Mouse (Mus musculus) ovary, adult 2 months (tissue): Measurements from ENCODE around the gene Olfr178. TPM values are rescaled to one million over a fixed set of nuclear protein-coding genes. Genes with fewer than 3 reads are reported as not detected.

ENCODE experiments used
- polyA plus RNA-seq: library from polyadenylated mRNA; depleted of rRNA; stranded (reverse); fragments of >200 nt; gene quantifications from 2 replicates; pipeline ENCODE4 v1.2.3, GENCODE M21; 2012; rRNA removed

Olfr178 gene
- polyA plus RNA-seq: not detected in 2 replicates

DNA sequence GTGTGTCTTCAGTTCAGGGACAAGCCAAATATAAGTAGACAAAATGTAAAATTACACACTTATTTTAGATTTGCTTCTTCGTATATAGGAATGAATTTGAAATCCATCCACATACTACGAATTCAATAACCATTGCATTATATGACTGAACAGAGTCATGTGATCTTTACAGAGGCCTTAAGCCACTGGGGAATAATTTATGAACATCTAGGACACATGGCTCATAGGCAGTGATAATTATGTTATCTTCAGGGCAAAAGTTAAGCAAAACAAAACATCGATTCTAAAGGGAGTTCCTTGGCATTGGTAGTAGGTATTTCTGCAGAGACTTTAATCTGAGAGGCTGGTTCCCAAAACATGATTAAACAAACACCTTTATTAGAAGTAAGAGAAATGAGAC, at the start of gene Olfr178:
TSS of gene Olfr178 (minus strand) at position 101 of the 400 bp plus-strand sequence.

DNA sequence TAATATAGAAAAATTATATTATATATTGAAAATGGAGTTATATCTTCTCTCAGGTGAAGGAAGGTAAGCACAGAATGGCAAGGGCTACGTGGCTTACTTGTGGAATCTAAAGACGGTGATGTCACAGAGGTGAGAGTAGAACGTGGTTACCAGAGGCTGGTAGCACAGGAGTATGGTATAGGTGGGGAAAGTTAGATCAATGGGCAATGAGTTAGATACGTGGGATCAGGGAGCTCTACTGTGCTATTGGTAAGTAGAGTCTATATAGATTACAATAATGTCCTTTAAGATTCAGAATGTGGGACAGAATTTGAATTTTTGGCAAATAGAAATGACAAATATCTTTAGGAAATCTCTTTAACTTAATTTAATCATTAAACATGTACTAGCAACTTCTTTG, 37.4 kb upstream of the Olfr178 start, which contains the start of gene Olfr180:
TSS of gene Olfr180 (minus strand) at position 101 of the 400 bp plus-strand sequence.

DNA sequence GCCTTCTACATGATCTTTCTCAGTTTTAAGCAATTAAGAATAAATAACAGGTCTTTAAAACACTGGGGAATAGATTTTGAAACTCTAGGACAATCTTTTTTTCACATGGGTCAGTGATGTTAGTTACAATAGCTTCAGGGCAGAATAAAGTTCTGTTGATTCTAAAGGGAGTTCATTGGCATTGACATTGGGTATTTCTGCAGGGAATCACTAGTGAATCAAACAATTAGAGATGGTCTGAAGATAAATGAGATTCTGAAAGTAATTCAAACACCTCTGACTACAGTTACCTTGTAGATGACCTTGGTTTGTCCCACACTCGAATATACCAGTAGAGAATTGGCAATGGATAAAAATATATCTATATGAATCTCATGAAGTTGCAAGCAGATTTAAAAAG, 36.8 kb upstream of the Olfr178 start, which contains the start of gene Olfr181:
TSS of gene Olfr181 (minus strand) at position 101 of the 400 bp plus-strand sequence.

DNA sequence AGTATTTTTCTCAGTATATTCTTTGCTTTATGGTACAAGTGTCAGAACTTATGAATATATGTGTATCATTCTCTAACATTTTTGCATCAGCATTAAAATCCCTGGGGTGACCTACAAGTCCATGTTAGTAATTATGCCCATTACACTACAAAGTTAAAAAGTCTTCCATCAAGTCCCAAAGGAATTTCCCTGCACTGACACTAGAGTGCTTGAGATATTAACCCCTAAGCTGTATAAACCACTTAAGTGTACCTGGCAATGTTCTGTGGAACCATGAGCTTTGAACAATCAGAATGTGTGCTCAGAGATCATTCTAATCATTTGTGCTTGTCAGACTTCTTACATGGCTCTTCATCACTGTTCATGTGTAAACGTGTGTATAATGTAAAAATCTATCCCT, 17.2 kb downstream of the Olfr178 start, which contains the start of gene Olfr177:
TSS of gene Olfr177 (minus strand) at position 101 of the 400 bp plus-strand sequence.

Other genes starting within 250 kb of the Olfr178 start
- 19.2 and 27.5 TPM in 2 replicates for gene Cpox, start 221.8 kb downstream of the Olfr178 start, polyA plus RNA-seq
- not detected in 2 replicates for gene Gpr15, start 173.0 kb downstream of the Olfr178 start, polyA plus RNA-seq
- 71.2 and 80.6 TPM in 2 replicates for gene Cldnd1, start 164.2 kb downstream of the Olfr178 start, polyA plus RNA-seq
- gene Olfr172, start 128.9 kb downstream of the Olfr178 start, polyA plus RNA-seq: not detected in 2 replicates
- not detected in 2 replicates for gene Olfr173, start 91.8 kb downstream of the Olfr178 start, polyA plus RNA-seq
- gene Olfr175-ps1, start 65.3 kb downstream of the Olfr178 start, polyA plus RNA-seq: not detected in 2 replicates
- not detected in 2 replicates for gene Olfr177, start 17.3 kb downstream of the Olfr178 start, polyA plus RNA-seq
- not detected in 2 replicates for gene Olfr181, start 36.7 kb upstream of the Olfr178 start, polyA plus RNA-seq
- not detected in 2 replicates for gene Olfr180, start 37.3 kb upstream of the Olfr178 start, polyA plus RNA-seq
- gene Olfr183, start 103.3 kb upstream of the Olfr178 start, polyA plus RNA-seq: not detected in 2 replicates
- not detected in 2 replicates for gene Olfr186, start 138.2 kb upstream of the Olfr178 start, polyA plus RNA-seq
- gene Olfr187, start 147.7 kb upstream of the Olfr178 start, polyA plus RNA-seq: not detected in 2 replicates
- not detected in 2 replicates for gene Olfr190, start 185.9 kb upstream of the Olfr178 start, polyA plus RNA-seq
- gene Olfr191, start 197.8 kb upstream of the Olfr178 start, polyA plus RNA-seq: not detected in 2 replicates
- not detected in 2 replicates for gene Olfr193, start 219.8 kb upstream of the Olfr178 start, polyA plus RNA-seq
- not detected in 2 replicates for gene Olfr194, start 229.0 kb upstream of the Olfr178 start, polyA plus RNA-seq